Mouse (Mus musculus): ENCODE measurements around the gene Bend7. TPM values are rescaled to one million over a fixed set of nuclear protein-coding genes. Genes with fewer than 3 reads are reported as not detected.
A peak's percentile ranks its signal among the peaks of the same experiment; 100 is the strongest.

The Bend7 gene
- polyA plus RNA-seq, 1 experiment from 2014 or later: 12.8 TPM

GRCm38 (mm10) chr2:4717081-4717768, 406 bp upstream of the Bend7 start:
- Histone ChIP-seq H3K4me3 (ENCODE audit: low read depth, low read length) (peak overlapping the region; percentile 81), H3K9ac (ENCODE audit: low read depth, low read length) (peak overlapping the region; percentile 87), H3K4me2 (replicated peaks; ENCODE audit: low read depth) (peak overlapping the region; percentile 97), H3K4me1 (replicated peaks; ENCODE audit: control insufficient read depth, insufficient read depth, low read length) (peaks cover 5% of the 10 kb centered on the region; the same call in 1 of the 2 replicates), H3K27me3 (replicated peaks; ENCODE audit: control insufficient read depth, insufficient read depth, low read length) (no peaks in the 10 kb centered on the region), H3K27ac (ENCODE audit: low read depth, low read length) (peak overlapping the region; percentile 85), H3K9me3 (ENCODE audit: control insufficient read depth) (no peaks in the 10 kb centered on the region), H3K36me3 (ENCODE audit: control insufficient read depth, insufficient read depth) (no peaks in the 10 kb centered on the region)
- TF ChIP-seq CTCF (IDR thresholded peaks at IDR 0.05; ENCODE audit: low read depth): no peak
- 5% methylated on average over 43 of the region's 49 CpGs for WGBS
- peak; percentile 53 for ATAC-seq

- H3K27me3 ChIP-seq (replicated peaks; ENCODE audit: control insufficient read depth, insufficient read depth, low read length): no peaks in the 10 kb centered on the region
- H3K4me2 ChIP-seq (replicated peaks; ENCODE audit: low read depth): peak overlapping the region; percentile 27; the same call in 1 of the 2 replicates
- WGBS: 44% methylated on average over 8 of the region's 8 CpGs
- ATAC-seq: peak; percentile 75
- no peak for TF ChIP-seq CTCF (IDR thresholded peaks at IDR 0.05; ENCODE audit: low read depth)
- H3K27ac ChIP-seq (ENCODE audit: low read depth, low read length): peak overlapping the region; percentile 21; the same call in 1 of the 2 replicates
- H3K9me3 ChIP-seq (ENCODE audit: control insufficient read depth): no peaks in the 10 kb centered on the region
- no peaks in the 10 kb centered on the region for H3K4me1 ChIP-seq (replicated peaks; ENCODE audit: control insufficient read depth, insufficient read depth, low read length)
- no peaks in the 10 kb centered on the region; the same call in 1 of the 2 replicates for H3K36me3 ChIP-seq (ENCODE audit: control insufficient read depth, insufficient read depth)
- H3K9ac ChIP-seq (ENCODE audit: low read depth, low read length): no peak overlapping the region
- no peak overlapping the region for H3K4me3 ChIP-seq (ENCODE audit: low read depth, low read length)
Measured at GRCm38 (mm10) chr2:4723088-4723487, 5.5 kb downstream of the Bend7 start.

GRCm38 (mm10) chr2:4730161-4730560, 12.5 kb downstream of the Bend7 start:
- Histone ChIP-seq H3K27ac (ENCODE audit: low read depth, low read length) (no peak overlapping the region), H3K4me2 (replicated peaks; ENCODE audit: low read depth) (no peak overlapping the region), H3K9me3 (ENCODE audit: control insufficient read depth) (no peaks in the 10 kb centered on the region), H3K4me3 (ENCODE audit: low read depth, low read length) (no peak overlapping the region), H3K9ac (ENCODE audit: low read depth, low read length) (no peak overlapping the region), H3K36me3 (ENCODE audit: control insufficient read depth, insufficient read depth) (no peaks in the 10 kb centered on the region; the same call in 1 of the 2 replicates), H3K4me1 (replicated peaks; ENCODE audit: control insufficient read depth, insufficient read depth, low read length) (no peaks in the 10 kb centered on the region), H3K27me3 (replicated peaks; ENCODE audit: control insufficient read depth, insufficient read depth, low read length) (no peaks in the 10 kb centered on the region)
- TF ChIP-seq CTCF (IDR thresholded peaks at IDR 0.05; ENCODE audit: low read depth): no peak
- ATAC-seq: no peak
- WGBS: 95% methylated on average over 4 of the region's 4 CpGs

- no peak for TF ChIP-seq CTCF (IDR thresholded peaks at IDR 0.05; ENCODE audit: low read depth)
- Histone ChIP-seq H3K4me1 (replicated peaks; ENCODE audit: control insufficient read depth, insufficient read depth, low read length) (no peaks in the 10 kb centered on the region), H3K27me3 (replicated peaks; ENCODE audit: control insufficient read depth, insufficient read depth, low read length) (no peaks in the 10 kb centered on the region), H3K27ac (ENCODE audit: low read depth, low read length) (no peak overlapping the region), H3K9ac (ENCODE audit: low read depth, low read length) (no peak overlapping the region), H3K36me3 (ENCODE audit: control insufficient read depth, insufficient read depth) (no peaks in the 10 kb centered on the region), H3K4me2 (replicated peaks; ENCODE audit: low read depth) (no peak overlapping the region), H3K9me3 (ENCODE audit: control insufficient read depth) (no peaks in the 10 kb centered on the region), H3K4me3 (ENCODE audit: low read depth, low read length) (no peak overlapping the region)
- 85% methylated on average over 1 of the region's 1 CpGs for WGBS
- no peak for ATAC-seq
Measured at GRCm38 (mm10) chr2:4733971-4734370, 16.3 kb downstream of the Bend7 start.

DNA sequence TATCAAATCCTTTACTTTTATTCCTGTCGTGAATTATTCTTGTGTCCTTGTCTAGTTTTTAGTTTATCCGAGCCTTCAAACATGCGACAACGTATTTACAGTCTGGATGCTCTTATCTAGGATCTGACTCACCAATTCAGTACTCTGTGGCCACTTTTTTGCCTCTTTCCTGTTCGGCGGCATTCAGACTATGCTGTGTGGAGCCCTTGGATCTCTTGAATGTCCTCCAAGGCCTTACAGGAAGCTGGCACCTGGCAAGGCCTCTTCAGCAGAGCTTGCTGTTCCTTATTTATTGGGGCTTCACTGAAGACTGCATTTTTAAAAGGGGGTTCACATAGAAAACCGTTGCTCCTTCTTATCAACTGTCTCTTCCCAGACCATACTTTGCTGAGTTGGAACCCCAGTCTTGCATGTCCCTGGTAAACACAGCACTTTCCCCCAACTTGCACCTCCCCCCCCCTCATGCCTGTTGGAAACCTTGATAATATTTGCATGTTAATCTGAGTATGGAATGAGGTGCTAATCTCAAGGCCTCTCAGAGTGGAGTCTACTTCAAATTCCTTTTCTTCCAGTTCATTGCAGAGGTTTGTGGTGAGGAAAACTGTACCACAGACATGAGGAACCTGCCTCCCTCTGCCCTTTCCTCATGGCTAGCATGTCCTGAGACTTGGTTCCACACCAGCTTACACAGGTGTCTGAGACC, 18.6 kb downstream of the Bend7 start:
- Histone ChIP-seq H3K36me3 (ENCODE audit: control insufficient read depth, insufficient read depth) (no peaks in the 10 kb centered on the region), H3K4me1 (replicated peaks; ENCODE audit: control insufficient read depth, insufficient read depth, low read length) (no peaks in the 10 kb centered on the region)
- ATAC-seq: no peak

GRCm38 (mm10) chr2:4736798-4737155, 19.1 kb downstream of the Bend7 start:
- peak overlapping the region; percentile 46; the same call in 1 of the 2 replicates for H3K27ac ChIP-seq (ENCODE audit: low read depth, low read length)
- no peak overlapping the region for H3K4me3 ChIP-seq (ENCODE audit: low read depth, low read length)
- ATAC-seq: no peak
- 49% methylated on average over 4 of the region's 4 CpGs for WGBS
- H3K4me2 ChIP-seq (replicated peaks; ENCODE audit: low read depth): no peak overlapping the region
- no peaks in the 10 kb centered on the region for H3K27me3 ChIP-seq (replicated peaks; ENCODE audit: control insufficient read depth, insufficient read depth, low read length)
- H3K9ac ChIP-seq (ENCODE audit: low read depth, low read length): no peak overlapping the region
- TF ChIP-seq CTCF (IDR thresholded peaks at IDR 0.05; ENCODE audit: low read depth): no peak
- no peaks in the 10 kb centered on the region for H3K36me3 ChIP-seq (ENCODE audit: control insufficient read depth, insufficient read depth)
- no peaks in the 10 kb centered on the region for H3K4me1 ChIP-seq (replicated peaks; ENCODE audit: control insufficient read depth, insufficient read depth, low read length)
- no peaks in the 10 kb centered on the region for H3K9me3 ChIP-seq (ENCODE audit: control insufficient read depth)

More for the DNA sequence above, 18.6 kb downstream of the Bend7 start:
- H3K9ac ChIP-seq (ENCODE audit: low read depth, low read length): no peak overlapping the region
- no peak for TF ChIP-seq CTCF (IDR thresholded peaks at IDR 0.05; ENCODE audit: low read depth)
- no peak overlapping the region for H3K4me3 ChIP-seq (ENCODE audit: low read depth, low read length)
- no peak overlapping the region for H3K27ac ChIP-seq (ENCODE audit: low read depth, low read length)
- H3K4me2 ChIP-seq (replicated peaks; ENCODE audit: low read depth): no peak overlapping the region
- no peaks in the 10 kb centered on the region for H3K9me3 ChIP-seq (ENCODE audit: control insufficient read depth)
- H3K27me3 ChIP-seq (replicated peaks; ENCODE audit: control insufficient read depth, insufficient read depth, low read length): no peaks in the 10 kb centered on the region
- WGBS: 65% methylated on average over 7 of the region's 7 CpGs
